Mouse (Mus musculus) heart, embryonic 10.5 days (tissue): ENCODE measurements at regions not wholly inside any gene's neighbourhood (a gene's known extent, or its start where the extent isn't known, plus 50 kb on each side); places are given as distances from the start of the nearest gene placed in this dataset.

Experiments used
- DNase-seq: peaks from one replicate; pipeline ENCODE4 v3.0.0-alpha.2; 2017; ENCODE audit warnings: low spot score
- H3K27ac ChIP-seq: fragments of 300-500 bp; sonication (generic); 2 replicates; pipeline ENCODE4 v1.5.1; 2016; ENCODE audit warnings: mild to moderate bottlenecking
- H3K27me3 ChIP-seq: fragments of 300-500 bp; sonication (generic); 2 replicates; pipeline ENCODE4 v1.6.1; 2016; ENCODE audit warnings: mild to moderate bottlenecking; ENCODE audit not compliant: poor library complexity, insufficient read depth, severe bottlenecking
- H3K36me3 ChIP-seq: fragments of 300-500 bp; sonication (generic); 2 replicates; pipeline ENCODE4 v1.6.1; 2016; ENCODE audit warnings: mild to moderate bottlenecking, moderate library complexity
- H3K4me1 ChIP-seq: fragments of 300-500 bp; sonication (generic); 2 replicates; pipeline ENCODE4 v1.6.1; 2016; ENCODE audit warnings: mild to moderate bottlenecking
- H3K4me3 ChIP-seq: fragments of 300-500 bp; sonication (generic); 2 replicates; pipeline ENCODE4 v1.5.1; 2016; ENCODE audit warnings: mild to moderate bottlenecking, moderate library complexity
- H3K9me3 ChIP-seq: fragments of 300-500 bp; sonication (generic); 2 replicates; pipeline ENCODE4 v1.6.1; 2016; ENCODE audit warnings: mild to moderate bottlenecking, moderate library complexity
- WGBS: fragments of 180-500 bp; shearing (Covaris S2); methylation state at CpG from one replicate; pipeline ENCODE4 v1.1.7; 2016; 5-methylcytosine and 5-hydroxymethylcytosine counted together

GRCm38 (mm10) chr9:41402942-41403341, 241.4 kb upstream of the Ubash3b start:
- Histone ChIP-seq H3K9me3 (no peaks in the 10 kb centered on the region), H3K4me3 (no peak overlapping the region), H3K27ac (no peak overlapping the region), H3K4me1 (peaks cover 12% of the 10 kb centered on the region; the same call in 1 of the 2 replicates), H3K27me3 (no peaks in the 10 kb centered on the region), H3K36me3 (peaks cover 5% of the 10 kb centered on the region; the same call in 1 of the 2 replicates)
- 85% methylated on average over 3 of the region's 3 CpGs for WGBS
- no peak for DNase-seq

DNA sequence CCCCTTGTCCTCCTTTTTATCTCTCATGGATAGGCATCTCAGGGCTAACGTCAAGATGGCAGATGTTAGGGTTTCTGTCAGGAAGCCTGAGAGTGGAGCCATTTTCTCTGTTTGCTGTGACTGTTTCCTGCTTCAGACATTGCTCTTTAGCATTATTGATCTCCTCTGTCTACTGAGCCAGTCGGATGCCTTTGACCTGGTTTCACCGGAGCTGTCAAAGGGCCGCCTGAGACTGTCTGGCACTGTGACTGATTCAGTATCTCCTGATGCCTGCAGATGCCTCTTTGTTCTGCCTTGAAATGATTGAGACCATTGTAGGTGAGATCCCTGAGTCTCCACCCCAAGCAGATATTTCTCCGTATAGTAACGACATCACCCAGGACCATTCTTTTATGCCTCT, 239.5 kb upstream of the Ubash3b start:
- peak; percentile 17 for DNase-seq
- H3K9me3 ChIP-seq = no peaks in the 10 kb centered on the region
- no peak overlapping the region for H3K27ac ChIP-seq
- no peaks in the 10 kb centered on the region for H3K27me3 ChIP-seq
- H3K36me3 ChIP-seq = peaks cover 5% of the 10 kb centered on the region; the same call in 1 of the 2 replicates
- H3K4me3 ChIP-seq = no peak overlapping the region
- peaks cover under 1% of the 10 kb centered on the region; the same call in 1 of the 2 replicates for H3K4me1 ChIP-seq
- WGBS = 78% methylated on average over 6 of the region's 6 CpGs

GRCm38 (mm10) chr9:41395471-41395870, 234.0 kb upstream of the Ubash3b start:
- peak; percentile 66 for DNase-seq
- WGBS = 10% methylated on average over 4 of the region's 4 CpGs
- Histone ChIP-seq H3K9me3 (no peaks in the 10 kb centered on the region), H3K36me3 (peaks cover 7% of the 10 kb centered on the region; the same call in 1 of the 2 replicates), H3K4me3 (no peak overlapping the region), H3K27me3 (no peaks in the 10 kb centered on the region), H3K27ac (peak overlapping the region; percentile 29; the same call in 1 of the 2 replicates), H3K4me1 (peaks cover 8% of the 10 kb centered on the region)

GRCm38 (mm10) chr9:41391591-41392320, 230.3 kb upstream of the Ubash3b start:
- no peak overlapping the region for H3K27ac ChIP-seq
- peaks cover 7% of the 10 kb centered on the region; the same call in 1 of the 2 replicates for H3K36me3 ChIP-seq
- peaks cover 8% of the 10 kb centered on the region for H3K4me1 ChIP-seq
- WGBS = 55% methylated on average over 6 of the region's 6 CpGs
- no peaks in the 10 kb centered on the region for H3K9me3 ChIP-seq
- peak; percentile 24 for DNase-seq
- no peak overlapping the region for H3K4me3 ChIP-seq
- no peaks in the 10 kb centered on the region for H3K27me3 ChIP-seq

DNA sequence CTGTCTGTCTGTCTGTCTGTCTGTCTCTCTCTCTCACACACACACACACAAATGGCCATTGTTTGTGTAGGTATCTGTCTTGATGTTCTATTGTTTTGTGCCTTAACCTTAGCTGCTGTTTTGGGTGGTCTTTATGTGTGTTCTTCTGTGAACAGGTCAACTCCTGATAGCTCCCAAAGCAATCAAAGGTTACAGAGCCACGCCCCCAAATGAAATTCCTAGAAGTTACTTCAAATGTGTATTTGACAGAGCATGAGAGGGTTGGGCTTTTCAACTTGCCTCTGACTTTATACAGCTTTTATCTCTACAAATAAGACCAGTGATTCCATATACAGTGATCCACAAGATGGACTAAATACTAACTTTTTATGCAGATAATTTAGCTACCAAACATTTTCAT, 217.8 kb upstream of the Ubash3b start:
- Histone ChIP-seq H3K27me3 (no peaks in the 10 kb centered on the region), H3K36me3 (no peaks in the 10 kb centered on the region), H3K4me3 (no peak overlapping the region), H3K4me1 (peaks cover 41% of the 10 kb centered on the region), H3K9me3 (no peaks in the 10 kb centered on the region), H3K27ac (0 out of 2 replicates have a peak overlapping the region, but pooled peaks have one; percentile 69)
- 82% methylated on average over 1 of the region's 1 CpGs for WGBS
- DNase-seq = no peak

DNA sequence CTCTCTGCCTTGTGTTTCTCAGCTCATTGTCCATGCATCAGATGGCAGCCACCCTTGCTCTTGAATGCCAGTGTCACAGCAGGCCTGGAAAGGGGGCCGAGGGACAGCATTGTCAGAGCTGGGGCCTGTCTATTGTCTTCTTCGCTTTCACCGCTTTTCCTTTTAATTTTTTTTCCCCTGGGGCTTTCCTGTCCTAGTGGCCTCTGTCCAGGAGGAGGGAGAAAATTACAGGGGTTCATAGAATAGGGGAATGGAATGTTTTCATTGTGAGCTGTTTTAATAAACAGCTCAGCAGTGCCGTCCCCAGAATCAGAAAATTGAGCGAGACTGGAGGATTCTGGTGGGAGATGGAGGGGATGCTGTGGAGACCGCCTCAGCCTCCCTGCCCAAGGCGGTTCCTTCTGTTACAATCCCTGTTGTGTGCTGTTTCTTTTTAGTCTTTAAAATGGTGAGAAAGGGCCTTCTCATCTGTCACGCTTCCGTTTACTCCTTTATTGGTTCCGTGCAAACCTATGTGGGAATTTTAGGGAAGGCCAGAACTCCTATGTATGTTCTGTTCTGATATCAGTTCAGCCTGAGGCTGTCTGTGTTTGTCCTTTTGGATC, 217.2 kb upstream of the Ubash3b start:
- no peak for DNase-seq
- Histone ChIP-seq H3K27me3 (no peaks in the 10 kb centered on the region), H3K27ac (peak overlapping the region; percentile 69), H3K9me3 (no peaks in the 10 kb centered on the region), H3K36me3 (no peaks in the 10 kb centered on the region), H3K4me1 (peaks cover 43% of the 10 kb centered on the region), H3K4me3 (no peak overlapping the region)
- WGBS = 61% methylated on average over 10 of the region's 10 CpGs

DNA sequence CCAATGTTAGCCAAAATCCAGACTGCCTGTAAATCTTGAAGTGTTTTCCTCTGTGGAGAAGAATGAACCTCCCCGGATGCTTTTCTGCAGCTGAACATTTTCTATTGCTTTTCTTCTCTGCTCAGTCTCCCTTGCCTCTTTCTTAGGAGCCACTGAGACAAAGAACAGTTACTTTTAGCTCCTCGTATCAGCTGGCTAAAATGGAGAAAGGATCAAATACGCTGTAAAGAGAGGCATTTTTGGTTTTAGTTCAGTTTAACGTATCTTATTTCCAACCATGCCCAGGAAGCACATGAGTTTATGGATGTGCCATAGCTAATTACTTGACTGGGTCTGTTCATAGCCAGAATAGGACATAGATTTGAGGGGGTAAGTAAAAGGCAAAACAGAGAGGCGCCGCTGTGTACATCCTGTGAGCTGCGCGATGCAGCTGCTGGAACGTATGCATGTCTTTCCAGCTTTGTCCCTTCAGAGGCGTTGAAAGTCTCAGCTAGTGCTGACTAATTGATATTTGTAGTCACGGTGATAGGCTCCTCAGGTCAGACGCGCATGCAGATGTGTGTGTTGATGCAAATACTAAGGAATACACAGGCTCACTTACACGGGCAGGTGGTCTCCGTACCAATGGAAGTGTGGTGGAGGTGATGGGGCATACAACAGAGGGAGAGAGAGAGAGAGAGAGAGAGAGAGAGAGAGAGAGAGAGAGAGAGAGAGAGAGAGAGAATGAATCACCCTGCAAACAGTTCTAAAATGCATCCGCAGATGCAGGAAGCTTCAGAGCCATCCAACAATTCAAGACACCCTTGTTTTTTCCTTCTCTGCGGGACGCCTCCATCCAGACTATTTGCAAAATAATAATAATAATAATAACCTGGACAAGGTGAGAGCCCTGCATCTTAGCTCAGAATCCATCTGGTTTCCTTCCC, 216.5 kb upstream of the Ubash3b start:
- DNase-seq = no peak
- Histone ChIP-seq H3K27me3 (no peaks in the 10 kb centered on the region), H3K4me3 (no peak overlapping the region), H3K4me1 (peaks cover 43% of the 10 kb centered on the region), H3K36me3 (no peaks in the 10 kb centered on the region), H3K27ac (peak overlapping the region; percentile 69), H3K9me3 (no peaks in the 10 kb centered on the region)
- 63% methylated on average over 18 of the region's 18 CpGs for WGBS

DNA sequence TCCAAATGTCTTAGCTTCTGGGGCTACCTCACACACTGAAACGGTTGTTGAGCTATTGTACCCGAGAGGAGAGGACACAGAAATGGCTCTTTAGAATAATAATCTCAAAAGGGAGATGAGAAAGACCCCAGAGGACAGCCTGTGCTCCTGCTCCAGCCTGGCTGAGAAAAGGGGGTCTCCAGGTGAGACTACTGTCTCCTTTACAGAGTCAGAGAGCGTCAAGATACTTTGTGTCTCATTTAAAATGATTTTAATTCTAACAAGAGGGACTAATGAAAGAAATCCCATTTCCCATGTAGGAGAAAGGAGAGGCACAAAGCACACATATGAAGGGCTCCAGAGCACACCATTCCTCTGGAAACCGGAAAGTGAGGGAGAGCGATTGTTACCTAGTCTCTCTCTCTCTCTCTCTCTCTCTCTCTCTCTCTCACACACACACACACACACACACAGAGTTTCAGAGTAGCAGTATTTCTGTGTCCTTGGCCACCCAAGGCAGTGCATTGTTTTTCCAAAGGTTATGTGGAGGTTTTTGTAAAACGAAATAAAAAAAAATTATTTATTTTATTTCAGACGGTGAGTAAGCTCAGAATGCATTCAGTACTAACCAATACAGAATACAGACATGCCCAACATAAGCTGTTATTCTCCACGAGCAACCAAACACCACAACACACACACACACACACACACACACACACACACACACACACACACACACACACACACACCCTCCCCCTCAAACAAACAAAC, 215.6 kb upstream of the Ubash3b start:
- WGBS = 61% methylated on average over 8 of the region's 8 CpGs
- Histone ChIP-seq H3K4me1 (peaks cover 43% of the 10 kb centered on the region), H3K27me3 (no peaks in the 10 kb centered on the region), H3K36me3 (no peaks in the 10 kb centered on the region), H3K4me3 (peak overlapping the region; percentile 58), H3K9me3 (no peaks in the 10 kb centered on the region), H3K27ac (peak overlapping the region; percentile 90)
- DNase-seq = no peak

DNA sequence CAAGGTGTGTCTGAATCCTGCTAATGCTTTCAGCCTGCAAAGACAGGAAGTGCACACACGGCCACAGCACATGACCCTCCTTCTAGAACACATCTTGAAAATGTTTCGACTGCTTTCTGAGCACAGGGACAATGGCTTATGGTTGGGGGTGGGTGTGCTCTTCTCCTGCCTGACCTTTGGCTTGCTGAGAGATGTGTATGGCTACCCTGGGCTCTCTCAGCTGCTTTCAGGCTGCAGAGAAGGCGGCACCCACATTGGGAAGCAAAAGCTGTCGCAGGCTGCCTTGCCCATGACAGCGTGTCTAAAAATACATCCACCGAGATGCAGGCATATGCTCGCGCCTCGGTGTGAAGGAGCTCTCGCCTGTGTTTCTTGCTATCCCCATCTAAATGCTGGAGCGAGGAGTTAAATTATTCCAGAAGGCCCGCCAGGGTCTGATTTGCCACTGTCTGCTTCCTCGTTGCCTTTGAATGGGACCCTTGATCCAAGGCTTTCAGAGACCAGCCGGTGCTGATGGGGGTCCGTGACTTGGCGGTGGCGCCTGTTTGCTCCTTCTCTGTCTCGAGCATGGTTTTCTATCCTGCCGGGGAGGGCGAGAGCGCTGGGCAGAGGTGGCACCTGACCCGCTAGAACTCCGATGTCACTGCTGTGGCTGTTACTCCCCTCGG, 214.6 kb upstream of the Ubash3b start:
- Histone ChIP-seq H3K9me3 (no peaks in the 10 kb centered on the region), H3K36me3 (no peaks in the 10 kb centered on the region), H3K4me3 (peak overlapping the region; percentile 58), H3K4me1 (peaks cover 43% of the 10 kb centered on the region), H3K27ac (peak overlapping the region; percentile 90), H3K27me3 (no peaks in the 10 kb centered on the region)
- WGBS = 9% methylated on average over 24 of the region's 24 CpGs
- peak; percentile 84 for DNase-seq

GRCm38 (mm10) chr9:41374591-41375481, 213.3 kb upstream of the Ubash3b start:
- H3K27ac ChIP-seq = peak overlapping the region; percentile 45; the same call in 1 of the 2 replicates
- no peaks in the 10 kb centered on the region for H3K36me3 ChIP-seq
- peaks cover 43% of the 10 kb centered on the region for H3K4me1 ChIP-seq
- no peak for DNase-seq
- WGBS = 68% methylated on average over 14 of the region's 14 CpGs
- no peak overlapping the region for H3K4me3 ChIP-seq
- H3K27me3 ChIP-seq = no peaks in the 10 kb centered on the region
- no peaks in the 10 kb centered on the region for H3K9me3 ChIP-seq

DNA sequence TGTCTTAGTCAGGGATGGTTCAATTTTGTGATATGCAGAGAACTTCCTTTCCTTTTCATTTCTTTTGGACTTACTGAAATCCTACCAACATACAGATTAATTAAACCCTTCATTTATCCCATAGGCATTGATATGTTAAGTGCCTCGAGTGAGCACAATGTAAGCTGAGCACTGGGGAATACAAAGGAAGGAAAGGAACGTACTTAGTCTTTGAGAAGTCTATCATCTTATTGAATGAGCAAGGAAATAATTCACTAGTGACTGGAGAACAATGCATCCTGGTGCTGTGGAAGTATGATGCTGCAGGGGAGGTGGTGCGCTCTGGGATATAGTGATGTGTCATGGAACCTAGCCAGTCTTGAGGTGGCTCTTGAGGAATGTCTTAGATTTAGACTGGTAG, 204.9 kb upstream of the Ubash3b start:
- 70% methylated on average over 3 of the region's 3 CpGs for WGBS
- no peak overlapping the region for H3K4me3 ChIP-seq
- no peaks in the 10 kb centered on the region for H3K36me3 ChIP-seq
- no peaks in the 10 kb centered on the region for H3K9me3 ChIP-seq
- no peak overlapping the region for H3K27ac ChIP-seq
- no peaks in the 10 kb centered on the region for H3K27me3 ChIP-seq
- DNase-seq = no peak
- H3K4me1 ChIP-seq = peaks cover 7% of the 10 kb centered on the region; the same call in 1 of the 2 replicates
